Mouse (Mus musculus) lung, postnatal 36 days (tissue): Measurements from ENCODE around the gene Tldc1.

Source experiments
- DNase-seq: peaks from one replicate; pipeline ENCODE4 v3.0.0; 2022; ENCODE audit warnings: mixed read lengths

Tldc1 gene

GRCm38 (mm10) chr8:119778263-119778662 lies at the start of gene Tldc1:
Tldc1 (minus strand) TSS chr8:119778416.
- peak; percentile 100 for DNase-seq

GRCm38 (mm10) chr8:119827721-119828153 lies 49.5 kb upstream of the Tldc1 start:
- peak; percentile 63 for DNase-seq

GRCm38 (mm10) chr8:119826982-119827381 lies 48.8 kb upstream of the Tldc1 start:
- no peak for DNase-seq

GRCm38 (mm10) chr8:119825950-119826730 lies 47.9 kb upstream of the Tldc1 start:
- peak; percentile 63 for DNase-seq

GRCm38 (mm10) chr8:119824809-119825273 lies 46.6 kb upstream of the Tldc1 start:
- peak; percentile 65 for DNase-seq

GRCm38 (mm10) chr8:119824100-119824499 lies 45.9 kb upstream of the Tldc1 start:
- no peak for DNase-seq

- DNase-seq = no peak
These were observed 45.1 kb upstream of the Tldc1 start for GRCm38 (mm10) chr8:119823278-119823677.

- no peak for DNase-seq
These were observed 43.5 kb upstream of the Tldc1 start for GRCm38 (mm10) chr8:119821691-119822090.

GRCm38 (mm10) chr8:119819976-119820375 lies 41.8 kb upstream of the Tldc1 start:
- no peak for DNase-seq

- no peak for DNase-seq
These were observed 41.1 kb upstream of the Tldc1 start for GRCm38 (mm10) chr8:119819316-119819715.

- no peak for DNase-seq
These were observed 39.2 kb upstream of the Tldc1 start for GRCm38 (mm10) chr8:119817446-119817845.

GRCm38 (mm10) chr8:119816219-119816618 lies 38.0 kb upstream of the Tldc1 start:
- DNase-seq = no peak

GRCm38 (mm10) chr8:119812650-119813431 lies 34.6 kb upstream of the Tldc1 start:
- DNase-seq = peak; percentile 73

- peak; percentile 71 for DNase-seq
These were observed 33.7 kb upstream of the Tldc1 start for GRCm38 (mm10) chr8:119811925-119812324.

- no peak for DNase-seq
These were observed 32.8 kb upstream of the Tldc1 start for GRCm38 (mm10) chr8:119810953-119811499.

GRCm38 (mm10) chr8:119810127-119810868 lies 32.1 kb upstream of the Tldc1 start:
- no peak for DNase-seq

GRCm38 (mm10) chr8:119809620-119810019 lies 31.4 kb upstream of the Tldc1 start:
- no peak for DNase-seq

- DNase-seq = no peak
These were observed 29.5 kb upstream of the Tldc1 start for GRCm38 (mm10) chr8:119807687-119808086.

- no peak for DNase-seq
These were observed 28.4 kb upstream of the Tldc1 start for GRCm38 (mm10) chr8:119806422-119807263.

GRCm38 (mm10) chr8:119805275-119805674 lies 27.1 kb upstream of the Tldc1 start:
- DNase-seq = no peak

- no peak for DNase-seq
These were observed 24.4 kb upstream of the Tldc1 start for GRCm38 (mm10) chr8:119802592-119802991.

GRCm38 (mm10) chr8:119801168-119801567 lies 23.0 kb upstream of the Tldc1 start:
- no peak for DNase-seq
